Mouse (Mus musculus) liver, embryonic 15.5 days (tissue): ENCODE results near the gene Sptbn1. TPM values are rescaled to one million over a fixed set of nuclear protein-coding genes. Genes with fewer than 3 reads are reported as not detected.

ENCODE experiments used
- ATAC-seq: fragments of 200-750 bp; cut with Nextera tagmentation; 2 replicates; pipeline ENCODE4 v1.8.0; 2017; ENCODE audit warnings: moderate number of reproducible peaks, mild to moderate bottlenecking, moderate library complexity; ENCODE audit not compliant: insufficient read depth
- H3K27ac ChIP-seq: fragments of 300-500 bp; sonication (generic); replicated peaks from 2 replicates; pipeline ENCODE4 v1.5.1; 2015; ENCODE audit warnings: mild to moderate bottlenecking, inconsistent platforms
- H3K27me3 ChIP-seq: fragments of 300-500 bp; sonication (generic); 2 replicates; pipeline ENCODE4 v1.6.1; 2015; ENCODE audit warnings: mild to moderate bottlenecking, inconsistent platforms
- H3K36me3 ChIP-seq: fragments of 300-500 bp; sonication (generic); replicated peaks from 2 replicates; pipeline ENCODE4 v1.6.1; 2015; ENCODE audit warnings: moderate library complexity, mild to moderate bottlenecking, inconsistent platforms
- H3K4me1 ChIP-seq: fragments of 300-500 bp; sonication (generic); replicated peaks from 2 replicates; pipeline ENCODE4 v1.6.1; 2015; ENCODE audit warnings: inconsistent platforms
- H3K4me2 ChIP-seq: fragments of 300-500 bp; sonication (generic); 2 replicates; pipeline ENCODE4 v1.6.1; 2015; ENCODE audit warnings: moderate library complexity, mild to moderate bottlenecking, inconsistent platforms
- H3K4me3 ChIP-seq: fragments of 300-500 bp; sonication (generic); replicated peaks from 2 replicates; pipeline ENCODE4 v1.5.1; 2015; ENCODE audit warnings: mild to moderate bottlenecking, inconsistent platforms
- H3K9ac ChIP-seq: fragments of 300-500 bp; sonication (generic); 2 replicates; pipeline ENCODE4 v1.6.1; 2015; ENCODE audit warnings: moderate library complexity, mild to moderate bottlenecking, inconsistent platforms
- H3K9me3 ChIP-seq: fragments of 300-500 bp; sonication (generic); replicated peaks from 2 replicates; pipeline ENCODE4 v1.6.1; 2016; ENCODE audit warnings: inconsistent platforms
- WGBS: fragments of 180-500 bp; shearing (Covaris S2); methylation state at CpG from one replicate; pipeline ENCODE4 v1.1.7; 2015; ENCODE audit warnings: mixed read lengths; ENCODE audit not compliant: insufficient replicate concordance; 5-methylcytosine and 5-hydroxymethylcytosine counted together
- polyA plus RNA-seq: library from polyadenylated mRNA; unstranded; fragments of >200 nt; fragmentation: Nextera tagmentation; extraction: Ambion mirVana; gene quantifications from 2 replicates; pipeline ENCODE4 v1.2.1, GENCODE M21; 2015

Sptbn1 gene
- polyA plus RNA-seq, 1 experiment from 2014 or later = 16.9 TPM

- Histone ChIP-seq H3K4me3 (no peak overlapping the region), H3K27me3 (no peaks in the 10 kb centered on the region), H3K36me3 (no peaks in the 10 kb centered on the region), H3K9ac (no peak overlapping the region), H3K9me3 (no peaks in the 10 kb centered on the region), H3K4me1 (peaks cover 6% of the 10 kb centered on the region; the same call in 1 of the 2 replicates), H3K4me2 (no peak overlapping the region), H3K27ac (no peak overlapping the region)
- WGBS = 72% methylated on average over 6 of the region's 6 CpGs
- ATAC-seq = no peak
Measured at GRCm38 (mm10) chr11:30210100-30210811, 57.7 kb downstream of the Sptbn1 start.

DNA sequence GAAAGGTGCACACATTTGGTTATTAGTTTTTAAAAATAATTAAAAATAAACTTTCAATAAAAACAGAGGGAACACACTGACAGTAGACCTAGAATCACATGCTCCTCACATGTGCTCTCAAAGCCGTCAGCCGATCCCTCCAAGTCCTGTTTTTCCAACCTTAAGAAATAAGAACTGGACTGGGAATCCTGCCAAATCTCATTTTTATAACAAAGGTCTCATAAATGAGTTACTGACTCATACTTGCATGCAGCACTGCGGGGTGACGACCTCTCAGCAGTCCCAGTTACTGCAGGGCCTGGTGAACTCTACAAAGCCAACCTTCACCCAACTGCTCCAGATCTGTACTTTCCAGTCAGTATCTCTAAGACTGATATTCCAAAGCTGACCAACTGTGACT is 58.5 kb downstream of the Sptbn1 start:
- no peak overlapping the region for H3K9ac ChIP-seq
- no peak overlapping the region for H3K27ac ChIP-seq
- peaks cover 6% of the 10 kb centered on the region; the same call in 1 of the 2 replicates for H3K4me1 ChIP-seq
- no peaks in the 10 kb centered on the region for H3K9me3 ChIP-seq
- no peaks in the 10 kb centered on the region for H3K27me3 ChIP-seq
- no peaks in the 10 kb centered on the region for H3K36me3 ChIP-seq
- no peak for ATAC-seq
- 70% methylated on average over 4 of the region's 4 CpGs for WGBS
- no peak overlapping the region for H3K4me2 ChIP-seq
- H3K4me3 ChIP-seq = no peak overlapping the region

DNA sequence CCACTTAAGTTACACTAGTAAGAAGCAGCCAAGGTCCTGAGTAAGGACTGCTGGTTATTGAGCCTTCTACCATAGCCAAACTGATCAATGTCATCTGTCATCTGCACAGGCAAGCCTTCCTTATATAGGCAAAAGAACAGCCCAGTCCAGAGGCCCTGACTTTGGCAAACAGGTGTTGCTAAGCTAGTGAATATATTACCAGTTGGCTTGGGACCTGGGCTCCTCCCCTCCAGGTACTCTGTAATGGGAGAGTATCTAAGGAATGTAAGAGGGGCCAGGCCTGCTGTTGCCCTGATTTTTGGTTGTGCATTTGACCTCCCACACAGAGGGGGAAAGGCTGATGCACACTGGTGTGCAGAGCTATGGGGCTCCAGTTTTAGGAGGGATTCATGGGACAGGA is 63.6 kb downstream of the Sptbn1 start:
- ATAC-seq = no peak; the same call in 1 of the 2 replicates
- no peaks in the 10 kb centered on the region; the same call in 1 of the 2 replicates for H3K27me3 ChIP-seq
- no peaks in the 10 kb centered on the region for H3K36me3 ChIP-seq
- no peak overlapping the region for H3K9ac ChIP-seq
- no peak overlapping the region for H3K27ac ChIP-seq
- H3K9me3 ChIP-seq = no peaks in the 10 kb centered on the region
- no peak overlapping the region for H3K4me2 ChIP-seq
- no peak overlapping the region for H3K4me3 ChIP-seq
- no peaks in the 10 kb centered on the region for H3K4me1 ChIP-seq

DNA sequence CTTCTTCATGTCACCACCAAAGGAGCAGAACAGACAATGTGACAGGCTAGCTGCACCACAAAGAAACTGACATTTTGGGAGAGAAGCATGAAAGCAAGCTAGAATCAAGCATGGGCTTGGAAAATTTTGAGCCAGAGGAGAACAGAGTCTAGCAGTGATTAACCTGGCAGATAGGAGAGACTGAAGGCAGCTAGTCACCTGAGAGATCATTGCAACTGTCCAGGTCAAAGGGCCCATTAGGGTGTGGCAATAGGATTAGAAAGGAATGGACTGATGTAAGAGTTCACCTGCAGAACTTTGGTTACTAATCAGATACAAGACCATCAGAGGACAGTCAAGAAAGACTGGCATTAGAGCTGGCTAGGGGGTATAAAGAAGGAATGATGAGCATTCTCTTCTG is 67.6 kb downstream of the Sptbn1 start:
- H3K4me1 ChIP-seq = peaks cover 20% of the 10 kb centered on the region
- H3K4me3 ChIP-seq = no peak overlapping the region
- no peak overlapping the region for H3K9ac ChIP-seq
- H3K36me3 ChIP-seq = no peaks in the 10 kb centered on the region
- H3K9me3 ChIP-seq = no peaks in the 10 kb centered on the region
- peaks cover 34% of the 10 kb centered on the region for H3K27me3 ChIP-seq
- H3K27ac ChIP-seq = no peak overlapping the region
- no peak for ATAC-seq
- no peak overlapping the region for H3K4me2 ChIP-seq

DNA sequence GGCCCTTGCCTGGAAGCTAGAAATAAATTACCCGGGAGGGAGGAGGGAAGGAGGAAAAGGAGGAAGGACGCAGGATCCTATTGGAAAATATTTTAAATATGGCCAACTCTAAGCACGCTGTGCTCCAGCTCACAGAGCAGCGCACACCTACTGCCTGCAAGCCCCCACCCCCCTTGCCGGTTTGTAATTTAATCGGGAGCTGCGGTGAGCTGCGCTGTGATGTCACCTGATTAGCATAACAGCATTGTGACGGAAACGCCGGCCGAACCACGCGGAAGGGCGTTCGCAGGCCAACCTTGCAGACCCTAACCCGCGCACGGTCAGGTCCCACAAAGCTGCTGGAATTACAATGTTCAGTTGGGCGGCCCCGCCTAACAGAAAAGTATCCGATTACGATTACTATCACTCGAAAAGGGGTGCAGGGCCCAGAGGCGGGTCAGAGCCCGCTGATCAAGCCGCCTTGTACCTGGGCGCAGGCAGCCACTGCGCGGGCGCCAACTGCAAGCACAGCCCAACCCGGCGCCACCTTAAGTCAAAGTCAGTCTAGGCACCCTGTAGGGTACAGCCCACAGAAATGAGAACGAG is 69.8 kb downstream of the Sptbn1 start:
- under 1% methylated on average over 34 of the region's 34 CpGs for WGBS
- ATAC-seq = peak; percentile 79
- no peaks in the 10 kb centered on the region for H3K9me3 ChIP-seq
- peak overlapping the region; percentile 59 for H3K4me3 ChIP-seq
- H3K36me3 ChIP-seq = no peaks in the 10 kb centered on the region
- H3K4me1 ChIP-seq = peaks cover 29% of the 10 kb centered on the region
- peaks cover 53% of the 10 kb centered on the region for H3K27me3 ChIP-seq
- peak overlapping the region; percentile 40 for H3K9ac ChIP-seq
- H3K4me2 ChIP-seq = peak overlapping the region; percentile 69
- peak overlapping the region; percentile 79 for H3K27ac ChIP-seq

DNA sequence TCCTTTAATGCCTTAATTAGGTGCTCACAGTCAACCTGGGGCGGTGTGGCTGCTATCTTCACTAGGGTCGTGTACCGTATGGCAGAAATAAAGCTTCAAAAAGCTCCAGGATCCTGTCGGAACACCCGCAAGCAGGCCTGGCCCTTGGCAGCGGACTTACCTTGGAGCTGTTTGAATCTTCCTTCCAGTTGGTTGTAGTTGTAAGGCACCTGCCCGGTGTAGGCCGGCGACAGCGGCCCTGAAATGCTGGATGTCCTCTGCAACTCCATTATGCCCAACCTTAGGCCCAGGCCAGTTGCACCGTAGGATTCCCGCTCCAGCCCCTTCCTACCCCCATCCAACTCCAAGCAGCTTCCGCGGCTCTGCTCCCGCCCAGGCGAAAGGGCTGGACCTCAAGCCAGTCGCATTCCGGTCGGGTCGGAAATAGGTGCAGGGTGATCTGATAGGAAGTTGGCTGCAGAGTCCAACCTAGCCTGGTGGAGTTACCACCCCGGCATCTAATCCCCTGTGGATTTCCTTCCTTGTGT is 70.3 kb downstream of the Sptbn1 start:
- under 1% methylated on average over 21 of the region's 21 CpGs for WGBS
- Histone ChIP-seq H3K9me3 (no peaks in the 10 kb centered on the region), H3K27me3 (peaks cover 53% of the 10 kb centered on the region), H3K36me3 (no peaks in the 10 kb centered on the region), H3K9ac (peak overlapping the region; percentile 40), H3K4me3 (peak overlapping the region; percentile 59), H3K4me1 (peaks cover 29% of the 10 kb centered on the region), H3K4me2 (peak overlapping the region; percentile 69), H3K27ac (peak overlapping the region; percentile 79)
- peak; percentile 73 for ATAC-seq

DNA sequence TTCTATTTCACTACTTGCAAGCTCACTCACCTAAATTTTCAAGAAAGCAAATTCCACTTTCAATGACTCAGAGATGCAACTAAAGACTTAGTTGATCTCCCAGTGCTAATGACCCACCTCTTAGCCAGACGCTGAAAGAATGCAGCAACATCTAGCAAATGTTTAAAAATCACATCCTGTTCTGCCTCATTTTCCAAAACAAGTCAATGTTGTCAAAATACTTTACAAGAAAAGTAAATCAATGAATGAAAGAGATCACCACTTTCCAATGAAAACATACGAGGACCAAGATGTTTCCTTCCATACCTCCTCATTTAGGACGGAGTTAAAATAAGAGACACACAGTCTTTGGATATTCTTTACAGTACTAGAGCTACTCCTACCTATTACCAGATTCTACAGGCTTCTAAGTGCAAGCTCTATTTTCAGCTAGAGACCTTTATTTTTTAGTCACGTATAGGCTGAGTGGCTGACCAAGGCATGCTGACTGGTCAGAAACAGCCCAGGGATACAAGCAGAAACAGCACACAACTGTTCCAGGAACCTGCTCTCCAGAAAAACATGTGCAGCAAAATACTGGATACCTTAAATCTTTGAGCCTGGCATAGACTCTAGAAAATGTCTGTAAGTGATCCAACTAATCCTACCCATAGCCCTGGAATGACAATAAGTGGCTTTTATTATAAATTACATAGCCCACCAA is 71.5 kb downstream of the Sptbn1 start:
- Histone ChIP-seq H3K27ac (peak overlapping the region; percentile 35; the same call in 1 of the 2 replicates), H3K36me3 (no peaks in the 10 kb centered on the region), H3K4me2 (peak overlapping the region; percentile 69), H3K4me1 (peaks cover 35% of the 10 kb centered on the region), H3K4me3 (peak overlapping the region; percentile 59), H3K9ac (no peak overlapping the region), H3K27me3 (peaks cover 53% of the 10 kb centered on the region), H3K9me3 (no peaks in the 10 kb centered on the region)
- WGBS = 27% methylated on average over 4 of the region's 4 CpGs
- ATAC-seq = no peak

DNA sequence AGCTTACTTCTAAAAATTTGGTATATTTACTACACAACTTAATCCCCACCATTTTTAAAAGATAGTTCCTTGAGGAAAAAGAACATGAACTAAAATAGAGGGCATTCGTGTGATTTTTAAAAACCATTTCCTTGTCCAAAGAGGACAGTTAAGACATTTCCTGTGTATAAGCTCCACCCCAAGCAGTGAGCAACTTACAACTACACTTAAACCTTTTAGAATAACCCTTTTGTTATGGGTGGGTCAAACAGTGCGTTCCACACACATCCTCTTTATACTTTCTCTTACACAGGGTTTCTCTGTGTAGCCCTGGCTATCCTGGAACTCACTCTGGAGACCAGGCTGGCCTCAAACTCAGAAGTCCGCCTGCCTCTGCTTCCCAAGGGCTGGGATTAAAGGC is 72.2 kb downstream of the Sptbn1 start:
- peak overlapping the region; percentile 35 for H3K27ac ChIP-seq
- peaks cover 35% of the 10 kb centered on the region for H3K4me1 ChIP-seq
- no peaks in the 10 kb centered on the region for H3K9me3 ChIP-seq
- H3K9ac ChIP-seq = no peak overlapping the region
- ATAC-seq = no peak
- WGBS = 21% methylated on average over 3 of the region's 3 CpGs
- H3K4me2 ChIP-seq = peak overlapping the region; percentile 69
- peak overlapping the region; percentile 59 for H3K4me3 ChIP-seq
- H3K36me3 ChIP-seq = no peaks in the 10 kb centered on the region
- H3K27me3 ChIP-seq = peaks cover 59% of the 10 kb centered on the region

DNA sequence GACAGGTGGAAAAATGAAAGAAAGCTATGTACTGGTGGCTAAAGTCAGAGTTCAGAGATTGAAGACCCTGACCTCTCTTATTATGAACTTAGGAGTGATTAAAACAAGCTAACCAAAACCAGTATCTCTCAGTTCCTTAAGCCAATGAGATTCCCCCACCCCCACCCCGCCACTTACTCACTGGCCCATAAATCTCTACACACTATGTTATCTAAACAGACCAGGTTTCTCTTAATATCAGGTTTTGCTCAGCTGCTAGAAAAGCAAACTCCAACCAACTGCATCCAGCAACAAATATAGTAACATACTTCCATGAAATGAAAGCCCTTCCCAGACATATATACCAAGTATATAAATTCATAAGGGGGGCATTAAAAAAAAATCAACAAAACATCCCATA is 73.2 kb downstream of the Sptbn1 start:
- Histone ChIP-seq H3K9me3 (no peaks in the 10 kb centered on the region), H3K36me3 (no peaks in the 10 kb centered on the region), H3K27me3 (peaks cover 61% of the 10 kb centered on the region), H3K9ac (no peak overlapping the region), H3K4me2 (peak overlapping the region; percentile 14; the same call in 1 of the 2 replicates), H3K4me3 (no peak overlapping the region), H3K4me1 (peaks cover 39% of the 10 kb centered on the region), H3K27ac (no peak overlapping the region)
- ATAC-seq = no peak
- WGBS = 10% methylated on average over 1 of the region's 1 CpGs

DNA sequence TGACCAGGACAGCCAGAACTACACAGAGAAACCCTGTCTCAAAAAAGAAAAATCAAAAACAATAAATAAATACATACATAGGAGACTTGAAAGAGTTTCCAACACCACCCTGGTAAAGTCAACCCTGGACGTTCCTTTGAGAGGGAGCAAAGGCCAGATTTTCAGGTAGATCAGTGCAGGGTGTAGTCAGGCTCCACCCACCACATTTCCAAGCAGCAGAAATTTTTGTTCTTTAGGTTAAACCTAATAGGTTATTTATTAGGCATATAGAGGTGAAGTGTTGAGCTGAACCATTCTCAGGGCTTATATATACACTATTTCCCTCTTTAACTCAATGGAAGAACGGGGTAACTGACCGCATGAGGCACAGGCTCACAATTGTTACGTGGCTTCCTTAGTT is 77.0 kb downstream of the Sptbn1 start:
- Histone ChIP-seq H3K9me3 (no peaks in the 10 kb centered on the region), H3K36me3 (no peaks in the 10 kb centered on the region), H3K4me2 (no peak overlapping the region), H3K4me3 (no peak overlapping the region), H3K4me1 (peaks cover 35% of the 10 kb centered on the region), H3K27me3 (peaks cover 33% of the 10 kb centered on the region), H3K27ac (no peak overlapping the region), H3K9ac (no peak overlapping the region)
- no peak for ATAC-seq
- WGBS = 69% methylated on average over 4 of the region's 4 CpGs

DNA sequence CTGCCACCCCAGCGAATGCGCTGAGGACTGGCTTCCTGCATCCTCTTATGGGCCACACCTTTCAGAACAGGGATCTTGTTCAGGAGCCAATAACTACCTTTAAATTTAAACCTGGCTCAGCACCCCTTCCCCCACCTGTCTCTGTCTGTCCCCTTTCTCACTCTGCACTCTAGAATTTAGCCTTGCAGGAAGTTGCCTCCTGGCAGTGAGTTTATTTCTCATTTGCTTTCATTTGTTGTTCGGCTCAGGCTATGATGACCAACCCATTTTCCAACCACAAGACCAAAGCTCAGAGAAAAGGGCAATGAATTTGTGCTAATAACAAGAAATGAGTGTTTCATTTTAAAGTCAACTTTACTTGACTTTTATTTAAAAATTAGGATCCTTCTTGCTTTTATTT is 77.9 kb downstream of the Sptbn1 start:
- H3K9me3 ChIP-seq = no peaks in the 10 kb centered on the region
- H3K9ac ChIP-seq = no peak overlapping the region
- H3K27ac ChIP-seq = no peak overlapping the region
- WGBS = 64% methylated on average over 3 of the region's 3 CpGs
- peaks cover 35% of the 10 kb centered on the region for H3K4me1 ChIP-seq
- H3K27me3 ChIP-seq = peaks cover 25% of the 10 kb centered on the region
- H3K36me3 ChIP-seq = no peaks in the 10 kb centered on the region
- H3K4me2 ChIP-seq = no peak overlapping the region
- ATAC-seq = no peak
- H3K4me3 ChIP-seq = no peak overlapping the region
